Mouse (Mus musculus): Measurements from ENCODE around the gene Mrpl42. TPM values are rescaled to one million over a fixed set of nuclear protein-coding genes. Genes with fewer than 3 reads are reported as not detected.

The Mrpl42 gene
- polyA plus RNA-seq, 1 experiment from 2014 or later: 198 TPM

- in situ Hi-C loops (cut with MboI; ENCODE audit: low pct_unique_long_range_greater_than_20kb): no loop called here
- POLR2A ChIA-PET: interaction anchor here (0.6 kb wide), 1 partner anchor 19 kb away, joined by 3 read pairs; no protein-coding TSS in a partner anchor
- CTCF ChIA-PET: interaction anchor here (1.0 to 1.4 kb wide), 2 partner anchors 8 to 11 kb away, joined by 3 read pairs; no protein-coding TSS in a partner anchor
- no peak for ATAC-seq
- no peak for TF ChIP-seq CTCF (IDR thresholded peaks at IDR 0.05)
- no peak for DNase-seq (ENCODE audit: low read depth, low spot score)
- no peaks in the 10 kb centered on the region for H3K27me3 ChIP-seq
Measured at GRCm38 (mm10) chr10:95517656-95518055, 15.9 kb upstream of the Mrpl42 start.

GRCm38 (mm10) chr10:95515293-95515931, 13.7 kb upstream of the Mrpl42 start:
- ChIA-PET CTCF (no interaction called here), POLR2A (interaction anchor here (0.5 to 2.2 kb wide), 3 partner anchors 11 to 30 kb away, joined by 3 to 9 read pairs (median 3); no protein-coding TSS in a partner anchor)
- peak; percentile 45 for ATAC-seq
- H3K27me3 ChIP-seq: no peaks in the 10 kb centered on the region
- DNase-seq (ENCODE audit: low read depth, low spot score): no peak
- TF ChIP-seq CTCF (IDR thresholded peaks at IDR 0.05): no peak
- in situ Hi-C loops (cut with MboI; ENCODE audit: low pct_unique_long_range_greater_than_20kb): no loop called here

- H3K27me3 ChIP-seq: no peaks in the 10 kb centered on the region
- no peak for TF ChIP-seq CTCF (IDR thresholded peaks at IDR 0.05)
- ChIA-PET CTCF (interaction anchor here (0.8 kb wide), 1 partner anchor 30 kb away, joined by 3 read pairs; no protein-coding TSS in a partner anchor), POLR2A (interaction anchor here (0.5 to 2.2 kb wide), 2 partner anchors 12 to 16 kb away, joined by 3 to 9 read pairs; no protein-coding TSS in a partner anchor)
- in situ Hi-C loops (cut with MboI; ENCODE audit: low pct_unique_long_range_greater_than_20kb): no loop called here
- DNase-seq (ENCODE audit: low read depth, low spot score): peak; percentile 81
- peak; percentile 94 for ATAC-seq
Measured at GRCm38 (mm10) chr10:95514656-95515292, 13.0 kb upstream of the Mrpl42 start, which contains the start of gene Ube2n. Gene Ube2n, plus strand, starts transcription at chr10:95515145.

- CTCF ChIA-PET: interaction anchor here (0.8 to 1.4 kb wide), 4 partner anchors 10 to 30 kb away, joined by 3 to 4 read pairs (median 4); partner anchors contain the start of gene Mrpl42
- no peak for DNase-seq (ENCODE audit: low read depth, low spot score)
- ATAC-seq: no peak
- POLR2A ChIA-PET: interaction anchor here (0.6 to 2.2 kb wide), 3 partner anchors 10 to 72 kb away, joined by 3 to 9 read pairs (median 6); no protein-coding TSS in a partner anchor
- in situ Hi-C loops (cut with MboI; ENCODE audit: low pct_unique_long_range_greater_than_20kb): no loop called here
- H3K27me3 ChIP-seq: no peaks in the 10 kb centered on the region
- TF ChIP-seq CTCF (IDR thresholded peaks at IDR 0.05): no peak
Measured at GRCm38 (mm10) chr10:95513768-95514556, 12.2 kb upstream of the Mrpl42 start.

- no peak for TF ChIP-seq CTCF (IDR thresholded peaks at IDR 0.05)
- DNase-seq (ENCODE audit: low read depth, low spot score) (no peak), ATAC-seq (no peak)
- ChIA-PET CTCF (interaction anchor here (1.4 kb wide), 2 partner anchors 11 to 17 kb away, joined by 3 to 4 read pairs; partner anchors contain the start of gene Mrpl42), POLR2A (interaction anchor here (0.6 kb wide), 2 partner anchors 55 to 595 kb away, joined by 3 to 9 read pairs; no protein-coding TSS in a partner anchor)
- in situ Hi-C loops (cut with MboI; ENCODE audit: low pct_unique_long_range_greater_than_20kb): no loop called here
- no peaks in the 10 kb centered on the region for H3K27me3 ChIP-seq
Measured at GRCm38 (mm10) chr10:95512635-95513034, 10.9 kb upstream of the Mrpl42 start.

- no peak for ATAC-seq
- CTCF ChIA-PET: interaction anchor here (0.9 kb wide), 1 partner anchor 518 kb away, joined by 3 read pairs; no protein-coding TSS in a partner anchor
- no peak for TF ChIP-seq CTCF (IDR thresholded peaks at IDR 0.05)
- in situ Hi-C loops (cut with MboI; ENCODE audit: low pct_unique_long_range_greater_than_20kb): no loop called here
- no peak for DNase-seq (ENCODE audit: low read depth, low spot score)
- POLR2A ChIA-PET: interaction anchor here (1.1 kb wide), 1 partner anchor 11 kb away, joined by 3 read pairs; no protein-coding TSS in a partner anchor
- no peaks in the 10 kb centered on the region for H3K27me3 ChIP-seq
Measured at GRCm38 (mm10) chr10:95509263-95509662, 7.5 kb upstream of the Mrpl42 start.

- in situ Hi-C loops (cut with MboI; ENCODE audit: low pct_unique_long_range_greater_than_20kb): no loop called here
- no peak for TF ChIP-seq CTCF (IDR thresholded peaks at IDR 0.05)
- CTCF ChIA-PET: no interaction called here
- POLR2A ChIA-PET: interaction anchor here (1.1 kb wide), 1 partner anchor 12 kb away, joined by 3 read pairs; no protein-coding TSS in a partner anchor
- H3K27me3 ChIP-seq: no peaks in the 10 kb centered on the region
- ATAC-seq (no peak), DNase-seq (ENCODE audit: low read depth, low spot score) (no peak)
Measured at GRCm38 (mm10) chr10:95508793-95509192, 7.1 kb upstream of the Mrpl42 start.

GRCm38 (mm10) chr10:95508126-95508525, 6.4 kb upstream of the Mrpl42 start:
- ATAC-seq: no peak
- CTCF ChIA-PET: no interaction called here
- no peaks in the 10 kb centered on the region for H3K27me3 ChIP-seq
- in situ Hi-C loops (cut with MboI; ENCODE audit: low pct_unique_long_range_greater_than_20kb): no loop called here
- TF ChIP-seq CTCF (IDR thresholded peaks at IDR 0.05): no peak
- POLR2A ChIA-PET: no interaction called here
- DNase-seq (ENCODE audit: low read depth, low spot score): no peak

- no peaks in the 10 kb centered on the region for H3K27me3 ChIP-seq
- in situ Hi-C loops (cut with MboI; ENCODE audit: low pct_unique_long_range_greater_than_20kb): loop anchor here (5.0 kb wide), 1 partner anchor 388 kb away; no protein-coding TSS in a partner anchor
- ATAC-seq (no peak), DNase-seq (ENCODE audit: low read depth, low spot score) (no peak)
- no peak for TF ChIP-seq CTCF (IDR thresholded peaks at IDR 0.05)
- CTCF ChIA-PET: interaction anchor here (1.4 kb wide), 1 partner anchor 10 kb away, joined by 4 read pairs; no protein-coding TSS in a partner anchor
- POLR2A ChIA-PET: interaction anchor here (1.1 kb wide), 1 partner anchor 9 kb away, joined by 3 read pairs; no protein-coding TSS in a partner anchor
Measured at GRCm38 (mm10) chr10:95504341-95504740, 2.6 kb upstream of the Mrpl42 start.
